Mouse (Mus musculus) neural tube, embryonic 14.5 days (tissue): ENCODE results near the gene Gm44805. TPM values are rescaled to one million over a fixed set of nuclear protein-coding genes. Genes with fewer than 3 reads are reported as not detected.

Source experiments
- ATAC-seq: fragments of 200-750 bp; cut with Nextera tagmentation; 2 replicates; pipeline ENCODE4 v1.8.0; 2017; ENCODE audit warnings: low read depth, mild to moderate bottlenecking, moderate TSS enrichment, moderate library complexity
- H3K27ac ChIP-seq: fragments of 300-500 bp; sonication (generic); 2 replicates; pipeline ENCODE4 v1.5.1; 2014; ENCODE audit warnings: low read depth, mild to moderate bottlenecking, control low read depth, low read length, moderate library complexity, mixed read lengths
- H3K27me3 ChIP-seq: fragments of 300-500 bp; sonication (generic); 2 replicates; pipeline ENCODE4 v1.6.1; 2014; ENCODE audit warnings: low read length; ENCODE audit not compliant: control insufficient read depth, insufficient read depth
- H3K36me3 ChIP-seq: fragments of 300-500 bp; sonication (generic); 2 replicates; pipeline ENCODE4 v1.6.1; 2014; ENCODE audit warnings: low read length, mixed read lengths; ENCODE audit not compliant: control insufficient read depth, insufficient read depth
- H3K4me1 ChIP-seq: fragments of 300-500 bp; sonication (generic); 2 replicates; pipeline ENCODE4 v1.6.1; 2014; ENCODE audit warnings: low read length; ENCODE audit not compliant: control insufficient read depth, insufficient read depth
- H3K4me2 ChIP-seq: fragments of 300-500 bp; sonication (generic); 2 replicates; pipeline ENCODE4 v1.6.1; 2014; ENCODE audit warnings: mild to moderate bottlenecking, low read depth, low read length, control low read depth
- H3K4me3 ChIP-seq: fragments of 300-500 bp; sonication (generic); 2 replicates; pipeline ENCODE4 v1.5.1; 2014; ENCODE audit warnings: low read depth, low read length, control low read depth, mixed read lengths
- H3K9ac ChIP-seq: fragments of 300-500 bp; sonication (generic); replicated peaks from 2 replicates; pipeline ENCODE4 v1.6.1; 2014; ENCODE audit warnings: low read depth, mild to moderate bottlenecking, control low read depth, low read length, mixed read lengths
- H3K9me3 ChIP-seq: fragments of 300-500 bp; sonication (generic); 2 replicates; pipeline ENCODE4 v1.6.1; 2016; ENCODE audit warnings: low read length; ENCODE audit not compliant: control insufficient read depth
- WGBS: fragments of 180-500 bp; shearing (Covaris S2); extraction: QIAGEN DNeasy Blood & Tissue Kit; methylation state at CpG from one replicate; pipeline ENCODE4 v1.1.7; 2014; 5-methylcytosine and 5-hydroxymethylcytosine counted together
- polyA plus RNA-seq: library from polyadenylated mRNA; unstranded; fragments of >200 nt; fragmentation: Nextera tagmentation; extraction: Ambion mirVana; gene quantifications from 2 replicates; pipeline ENCODE4 v1.2.1, GENCODE M21; 2014

The Gm44805 gene
- polyA plus RNA-seq, 1 experiment from 2014 or later = not detected

DNA sequence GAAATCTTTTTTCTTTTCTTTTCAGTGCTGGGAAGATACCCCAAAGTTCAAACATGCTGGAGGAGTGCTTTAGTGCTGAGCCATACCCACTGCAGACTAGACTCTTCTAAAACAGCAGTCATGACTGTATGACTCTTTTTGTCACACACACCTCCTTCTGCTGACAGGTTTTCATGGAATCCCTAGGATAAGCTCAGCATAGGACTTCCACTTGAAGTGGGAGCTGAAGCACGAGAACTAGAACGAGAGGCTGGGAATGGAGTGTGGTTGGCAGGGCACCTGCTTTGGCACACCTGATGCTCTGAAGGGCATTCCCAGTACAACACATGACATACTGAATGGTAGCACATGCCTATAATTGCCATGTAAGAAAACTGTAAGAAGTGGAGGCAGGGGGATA, 28.6 kb downstream of the Gm44805 start:
- ATAC-seq = no peak
- Histone ChIP-seq H3K27ac (no peak overlapping the region), H3K36me3 (peaks cover 36% of the 10 kb centered on the region), H3K9me3 (no peaks in the 10 kb centered on the region), H3K4me3 (no peak overlapping the region), H3K4me1 (no peaks in the 10 kb centered on the region), H3K4me2 (no peak overlapping the region), H3K9ac (no peak overlapping the region), H3K27me3 (no peaks in the 10 kb centered on the region)
- 98% methylated on average over 2 of the region's 2 CpGs for WGBS

DNA sequence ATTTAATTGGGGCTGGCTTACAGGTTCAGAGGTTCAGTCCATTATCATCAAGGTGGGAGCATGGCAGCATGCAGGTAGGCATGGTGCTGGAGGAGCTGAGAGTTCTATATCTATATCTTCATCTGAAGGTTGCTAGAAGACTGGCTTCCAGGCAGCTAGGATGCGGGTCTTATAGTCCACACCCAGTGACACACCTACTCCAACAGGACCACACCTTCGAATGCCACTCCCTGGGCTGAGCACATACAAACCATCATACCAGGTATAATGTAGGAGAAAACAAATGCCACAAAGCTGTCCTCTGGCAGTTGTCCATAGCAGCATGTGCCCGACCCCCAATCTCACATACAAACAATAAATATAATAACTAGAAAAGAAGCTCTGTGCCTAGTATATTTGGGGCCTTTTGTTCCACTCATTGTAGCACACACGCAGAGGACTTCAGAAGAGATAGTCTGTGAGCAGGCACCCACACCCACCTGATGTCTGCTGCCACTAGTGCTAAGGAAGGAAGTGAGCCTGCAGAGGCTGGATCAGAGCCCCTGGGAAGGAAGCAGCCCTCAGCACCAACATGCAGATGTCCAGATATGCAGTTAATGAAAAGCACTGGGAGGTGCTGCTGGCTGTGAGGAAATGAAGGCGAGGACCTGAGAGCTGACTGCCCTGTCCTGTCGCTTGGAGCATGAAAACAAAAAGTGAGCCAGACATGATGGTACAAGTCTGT, 30.0 kb downstream of the Gm44805 start:
- H3K27ac ChIP-seq = no peak overlapping the region
- H3K9ac ChIP-seq = no peak overlapping the region
- no peak for ATAC-seq
- no peak overlapping the region for H3K4me2 ChIP-seq
- peaks cover 40% of the 10 kb centered on the region for H3K36me3 ChIP-seq
- H3K4me1 ChIP-seq = no peaks in the 10 kb centered on the region
- H3K9me3 ChIP-seq = no peaks in the 10 kb centered on the region
- H3K27me3 ChIP-seq = no peaks in the 10 kb centered on the region
- WGBS = 97% methylated on average over 6 of the region's 6 CpGs
- no peak overlapping the region for H3K4me3 ChIP-seq

DNA sequence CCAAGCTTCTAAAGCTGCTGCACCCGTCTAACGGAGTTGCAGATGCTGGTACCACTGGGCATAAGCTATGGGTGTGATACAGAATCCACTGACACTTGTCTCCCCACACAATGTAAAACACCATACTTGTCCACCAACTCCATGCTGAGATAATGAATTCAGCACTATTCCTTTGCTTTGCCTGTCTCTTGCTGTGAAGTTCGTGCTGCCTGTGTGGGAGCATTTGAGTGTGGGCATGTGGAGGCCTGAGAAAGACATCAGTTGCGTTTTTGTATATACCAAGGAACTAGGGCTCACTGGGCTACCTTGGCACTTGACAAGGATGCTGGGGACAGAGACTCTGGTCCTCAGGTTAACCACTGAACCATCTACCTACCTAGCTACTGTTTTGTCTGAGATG, 40.0 kb downstream of the Gm44805 start:
- Histone ChIP-seq H3K27me3 (no peaks in the 10 kb centered on the region), H3K4me3 (no peak overlapping the region), H3K9ac (no peak overlapping the region), H3K36me3 (peaks cover 76% of the 10 kb centered on the region), H3K4me2 (no peak overlapping the region), H3K9me3 (no peaks in the 10 kb centered on the region), H3K27ac (no peak overlapping the region), H3K4me1 (no peaks in the 10 kb centered on the region)
- ATAC-seq = no peak
- 92% methylated on average over 4 of the region's 4 CpGs for whole genome bisulfite sequencing

DNA sequence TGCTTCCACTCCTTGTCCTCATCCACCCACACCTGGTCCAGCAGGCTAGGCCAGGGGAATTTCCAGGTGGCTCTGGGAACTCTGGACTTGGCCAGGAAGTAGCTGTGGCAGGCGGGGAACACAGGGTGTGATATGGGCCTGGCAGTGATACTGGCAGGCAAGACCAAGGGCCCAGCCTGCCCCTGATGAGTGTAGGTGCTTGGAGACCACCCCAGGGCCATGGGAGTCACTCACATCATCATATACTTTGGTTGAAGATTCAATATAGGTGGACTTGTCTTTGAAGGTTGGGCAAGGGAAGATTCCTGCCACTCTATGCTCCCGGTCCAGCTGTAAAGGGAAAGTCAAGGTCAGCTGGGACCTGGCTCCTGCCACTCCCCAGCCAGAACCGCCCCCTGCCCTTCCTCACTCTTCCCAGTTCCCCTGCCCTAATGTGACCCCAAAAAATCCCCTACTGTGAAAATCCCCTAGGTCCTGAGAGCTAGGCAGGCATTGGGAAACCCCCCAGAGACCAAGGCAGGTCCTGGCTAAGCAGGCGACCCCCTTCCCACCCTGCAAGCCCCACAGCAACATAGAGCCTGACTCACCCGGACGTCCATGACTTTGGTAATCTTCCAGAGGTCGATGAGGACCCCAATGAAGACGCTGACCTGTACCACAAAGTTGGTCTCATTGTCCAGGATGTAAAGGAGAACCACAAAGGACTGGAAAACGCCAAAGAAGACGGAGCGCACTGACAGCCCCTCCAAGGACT, 46.0 kb downstream of the Gm44805 start:
- 94% methylated on average over 11 of the region's 11 CpGs for WGBS
- Histone ChIP-seq H3K9me3 (no peaks in the 10 kb centered on the region), H3K4me2 (no peak overlapping the region), H3K4me1 (no peaks in the 10 kb centered on the region), H3K27ac (no peak overlapping the region), H3K9ac (no peak overlapping the region), H3K4me3 (no peak overlapping the region), H3K27me3 (no peaks in the 10 kb centered on the region), H3K36me3 (peaks cover 55% of the 10 kb centered on the region)
- no peak for ATAC-seq

DNA sequence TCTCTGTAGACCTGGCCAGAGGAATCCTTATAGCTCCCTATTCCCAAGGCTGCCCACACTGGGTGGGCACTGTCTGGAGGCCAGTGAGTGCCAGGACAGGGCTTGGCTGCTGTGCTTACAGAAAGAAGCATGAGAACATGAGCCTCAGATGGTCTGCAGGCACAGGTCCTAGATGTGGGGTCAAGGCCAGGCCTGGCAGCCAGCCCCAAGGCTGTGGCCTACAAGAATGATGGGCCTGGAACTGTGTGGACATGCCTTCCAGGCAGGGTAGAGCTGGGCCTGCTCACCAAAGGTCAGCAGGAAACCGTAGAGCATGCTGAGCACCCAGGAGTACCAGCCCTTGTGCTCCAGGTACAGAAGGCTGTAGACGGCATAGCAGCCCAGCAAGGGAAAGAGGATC, 46.6 kb downstream of the Gm44805 start:
- Histone ChIP-seq H3K9me3 (no peaks in the 10 kb centered on the region), H3K9ac (no peak overlapping the region), H3K4me1 (0 out of 2 replicates have a peak, but pooled peaks cover 3% of the 10 kb centered on the region), H3K27ac (no peak overlapping the region), H3K36me3 (peaks cover 54% of the 10 kb centered on the region), H3K27me3 (no peaks in the 10 kb centered on the region), H3K4me2 (no peak overlapping the region), H3K4me3 (no peak overlapping the region)
- WGBS = 100% methylated on average over 2 of the region's 2 CpGs
- ATAC-seq = no peak

DNA sequence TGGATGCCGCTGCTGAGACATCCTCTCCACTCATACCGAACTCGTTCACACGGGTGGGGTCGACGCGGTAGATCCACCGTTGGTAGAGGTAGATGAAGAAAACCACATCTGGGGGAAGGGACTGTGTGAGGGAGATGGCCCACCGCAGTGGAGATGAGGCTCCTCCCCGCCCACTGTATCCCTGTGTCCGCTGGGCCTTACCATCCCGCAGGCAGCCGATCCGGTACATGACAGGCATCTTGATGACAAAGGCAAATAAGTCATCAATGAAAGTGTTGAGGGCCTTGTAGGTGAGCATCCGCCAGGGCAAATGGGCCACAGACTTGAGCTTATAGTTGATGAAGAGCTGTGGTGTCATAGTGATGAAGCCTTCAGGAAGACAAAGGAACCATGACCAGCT, 47.4 kb downstream of the Gm44805 start:
- Histone ChIP-seq H3K36me3 (peaks cover 48% of the 10 kb centered on the region), H3K27ac (no peak overlapping the region), H3K9ac (no peak overlapping the region), H3K4me1 (0 out of 2 replicates have a peak, but pooled peaks cover 5% of the 10 kb centered on the region), H3K9me3 (no peaks in the 10 kb centered on the region), H3K4me2 (no peak overlapping the region), H3K27me3 (no peaks in the 10 kb centered on the region), H3K4me3 (no peak overlapping the region)
- ATAC-seq = no peak
- WGBS = 96% methylated on average over 15 of the region's 15 CpGs

DNA sequence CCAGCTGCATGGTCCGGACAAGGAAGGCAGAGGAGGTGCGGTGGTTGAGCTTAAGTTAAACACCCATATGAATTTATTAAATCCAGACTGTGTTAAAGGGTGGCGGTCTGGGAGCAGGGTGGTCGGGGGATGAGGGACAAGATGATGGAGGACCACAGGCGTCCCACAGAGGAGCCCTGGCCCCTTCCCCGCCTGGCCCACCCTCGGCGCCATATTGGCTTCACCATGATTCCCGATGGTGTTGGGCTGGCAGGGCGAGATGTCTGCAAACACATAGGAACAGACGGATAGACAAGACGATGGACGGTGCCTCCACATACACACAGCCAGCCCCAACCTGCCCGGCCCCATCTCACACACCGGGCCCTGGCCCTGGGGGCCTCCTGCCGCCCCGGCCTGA, 48.0 kb downstream of the Gm44805 start:
- no peak overlapping the region for H3K4me3 ChIP-seq
- peaks cover 45% of the 10 kb centered on the region for H3K36me3 ChIP-seq
- no peak for ATAC-seq
- H3K9me3 ChIP-seq = no peaks in the 10 kb centered on the region
- 97% methylated on average over 17 of the region's 17 CpGs for WGBS
- no peak overlapping the region for H3K4me2 ChIP-seq
- no peaks in the 10 kb centered on the region for H3K27me3 ChIP-seq
- H3K27ac ChIP-seq = no peak overlapping the region
- no peak overlapping the region for H3K9ac ChIP-seq
- H3K4me1 ChIP-seq = 0 out of 2 replicates have a peak, but pooled peaks cover 5% of the 10 kb centered on the region

DNA sequence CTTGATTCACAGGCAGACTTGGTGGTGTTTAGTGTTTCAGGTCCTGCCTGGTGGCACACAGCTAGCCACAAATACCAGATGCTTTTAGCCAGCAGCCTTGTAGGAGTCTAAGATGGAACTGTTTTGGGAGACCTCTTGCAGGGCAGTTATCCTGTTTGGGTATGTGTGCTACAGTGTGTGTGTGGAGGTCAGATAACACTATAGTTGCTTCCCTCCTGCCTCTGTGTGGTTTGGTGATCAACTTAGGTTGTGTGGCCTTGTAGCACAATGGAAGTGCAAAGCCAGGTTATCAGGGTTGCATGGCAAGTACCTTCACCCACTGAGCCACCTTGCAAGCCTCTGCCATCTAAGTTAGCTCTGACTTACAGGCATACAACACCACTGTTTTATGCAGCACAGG, 48.5 kb downstream of the Gm44805 start:
- H3K36me3 ChIP-seq = peaks cover 42% of the 10 kb centered on the region

DNA sequence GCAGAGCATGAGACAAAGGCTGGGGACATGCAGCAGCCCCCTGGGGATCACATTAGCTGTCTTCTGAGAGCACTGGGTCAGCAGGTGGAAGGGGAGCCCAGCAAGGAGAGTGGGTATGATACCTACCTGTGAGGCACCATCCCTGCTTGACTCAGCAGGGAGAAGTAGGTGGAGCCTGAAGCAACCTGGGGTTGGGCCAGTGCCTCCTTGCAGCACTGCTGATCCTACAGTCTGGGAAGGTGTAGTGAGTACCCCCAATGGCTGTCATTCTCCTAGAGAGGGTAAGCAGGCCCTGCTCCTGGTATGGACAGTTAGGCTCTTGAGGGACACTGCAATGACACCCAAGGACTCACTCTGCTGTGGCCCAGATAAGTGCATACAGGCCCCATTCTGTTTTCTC, 48.9 kb downstream of the Gm44805 start:
- no peaks in the 10 kb centered on the region for H3K27me3 ChIP-seq
- no peaks in the 10 kb centered on the region for H3K9me3 ChIP-seq
- no peak overlapping the region for H3K4me3 ChIP-seq
- no peak overlapping the region for H3K4me2 ChIP-seq
- H3K36me3 ChIP-seq = peaks cover 37% of the 10 kb centered on the region
- ATAC-seq = no peak
- H3K4me1 ChIP-seq = 0 out of 2 replicates have a peak, but pooled peaks cover 5% of the 10 kb centered on the region
- no peak overlapping the region for H3K9ac ChIP-seq
- H3K27ac ChIP-seq = no peak overlapping the region

More for the DNA sequence above, 48.5 kb downstream of the Gm44805 start:
- Histone ChIP-seq H3K27ac (no peak overlapping the region), H3K9me3 (no peaks in the 10 kb centered on the region), H3K4me3 (no peak overlapping the region), H3K4me1 (0 out of 2 replicates have a peak, but pooled peaks cover 5% of the 10 kb centered on the region), H3K27me3 (no peaks in the 10 kb centered on the region), H3K9ac (no peak overlapping the region), H3K4me2 (no peak overlapping the region)
- no peak for ATAC-seq
